9 mouse cellular contexts compared by ENCODE assay signal in genomic region chr13:69426117-69426516, GRCm38 (mm10).
A peak's percentile ranks its signal among the peaks of the same experiment; 100 is the strongest.
DNase-seq lines count a peak whose midpoint lies in the region; ATAC-seq lines count a peak whose summit lies in the region.
"Had no signal": no experiment of that assay in that cellular context is flagged by ENCODE, and none has a peak within 500 bp of the region (broad histone marks: within the 10 kb centered on the region; RNA-seq: fewer than 3 reads in every experiment).

No protein-coding gene starts in this region.

- no peak overlapping the region for H3K9ac ChIP-seq in hindbrain, embryonic 16.5 days (ENCODE audit: low read depth, low read length)
- H3K9ac ChIP-seq in midbrain, embryonic 13.5 days (replicated peaks): no peak overlapping the region
- H3K9ac ChIP-seq: liver, embryonic 15.5 days had no signal

- ATAC-seq in hindbrain, embryonic 16.5 days: peak; percentile 74
- ATAC-seq in midbrain, embryonic 13.5 days: 0 out of 2 replicates have a peak, but pooled peaks have one; percentile 29
- ATAC-seq in cerebellum, adult (ENCODE audit: insufficient number of reproducible peaks, low FRiP score, low TSS enrichment): no peak

- no peak overlapping the region for H3K4me2 ChIP-seq in hindbrain, embryonic 16.5 days (ENCODE audit: low read length)
- H3K4me2 ChIP-seq in midbrain, embryonic 13.5 days (replicated peaks): no peak overlapping the region
- H3K4me2 ChIP-seq: liver, embryonic 15.5 days had no signal

- intact Hi-C loops in gastrocnemius, postnatal 14 days (cut with DNase I; ENCODE audit: low total_unique reads): no loop called here

- H3K27ac ChIP-seq in hindbrain, embryonic 16.5 days (ENCODE audit: low read depth, low read length): peak overlapping the region; percentile 31; the same call in 1 of the 2 replicates
- H3K27ac ChIP-seq in midbrain, embryonic 13.5 days: 0 out of 2 replicates have a peak overlapping the region, but pooled peaks have one; percentile 30
- H3K27ac ChIP-seq: liver, embryonic 15.5 days had no signal

- no peaks in the 10 kb centered on the region for H3K27me3 ChIP-seq in hindbrain, embryonic 16.5 days (replicated peaks; ENCODE audit: control insufficient read depth, insufficient read depth, low read length)
- no peaks in the 10 kb centered on the region for H3K27me3 ChIP-seq in midbrain, embryonic 13.5 days
- H3K27me3 ChIP-seq: liver, embryonic 15.5 days had no signal

- H3K9me3 ChIP-seq in hindbrain, embryonic 16.5 days (ENCODE audit: control insufficient read depth, low read length): no peaks in the 10 kb centered on the region
- no peaks in the 10 kb centered on the region for H3K9me3 ChIP-seq in midbrain, embryonic 13.5 days
- H3K9me3 ChIP-seq: liver, embryonic 15.5 days had no signal

- no peaks in the 10 kb centered on the region for H3K36me3 ChIP-seq in hindbrain, embryonic 16.5 days (ENCODE audit: control insufficient read depth, insufficient read depth, low read length)
- H3K36me3 ChIP-seq in midbrain, embryonic 13.5 days: no peaks in the 10 kb centered on the region
- H3K36me3 ChIP-seq: liver, embryonic 15.5 days had no signal

- 25% methylated on average over 6 of the region's 6 CpGs for WGBS in hindbrain, embryonic 16.5 days
- 51% methylated on average over 6 of the region's 6 CpGs for WGBS in midbrain, embryonic 13.5 days

- peaks cover 9% of the 10 kb centered on the region for H3K4me1 ChIP-seq in hindbrain, embryonic 16.5 days (ENCODE audit: control insufficient read depth, insufficient read depth, low read depth, low read length)
- peaks cover 21% of the 10 kb centered on the region for H3K4me1 ChIP-seq in midbrain, embryonic 13.5 days (replicated peaks)
- H3K4me1 ChIP-seq: liver, embryonic 15.5 days had no signal

- no peak overlapping the region for H3K4me3 ChIP-seq in hindbrain, embryonic 16.5 days (ENCODE audit: low read length)
- H3K4me3 ChIP-seq in midbrain, embryonic 13.5 days (replicated peaks): no peak overlapping the region
- H3K4me3 ChIP-seq: liver, embryonic 15.5 days had no signal

- peak; percentile 28 for DNase-seq in gastrocnemius, postnatal 14 days
- no peak for DNase-seq in gastrocnemius, adult 8-10 months (ENCODE audit: low spot score in 2 of 2)
- DNase-seq in adrenal gland, postnatal 10 days: peak; percentile 56
- DNase-seq in thymus, adult 18-20 months: no peak
- no peak for DNase-seq in cerebellum, adult 8-10 months

Comparison
In these comparisons a context has a peak if more than half of its experiments do, and no peak if none do; other contexts are left out.
1. DNase-seq: peak in gastrocnemius, postnatal 14 days (single experiment) and adrenal gland, postnatal 10 days (single experiment); none in gastrocnemius, adult 8-10 months (0 of 2), thymus, adult 18-20 months (0 of 2) and cerebellum, adult 8-10 months (single experiment).